Mouse (Mus musculus): ENCODE results near the gene Robo1. TPM values are rescaled to one million over a fixed set of nuclear protein-coding genes. Genes with fewer than 3 reads are reported as not detected.

Gene Robo1
- polyA plus RNA-seq, 1 experiment = 11.6 TPM

- H3K9ac ChIP-seq (ENCODE audit: low read depth, poor library complexity, severe bottlenecking) = no peak overlapping the region
These were observed 685.1 kb downstream of the Robo1 start for GRCm38 (mm10) chr16:72993189-72993588.

DNA sequence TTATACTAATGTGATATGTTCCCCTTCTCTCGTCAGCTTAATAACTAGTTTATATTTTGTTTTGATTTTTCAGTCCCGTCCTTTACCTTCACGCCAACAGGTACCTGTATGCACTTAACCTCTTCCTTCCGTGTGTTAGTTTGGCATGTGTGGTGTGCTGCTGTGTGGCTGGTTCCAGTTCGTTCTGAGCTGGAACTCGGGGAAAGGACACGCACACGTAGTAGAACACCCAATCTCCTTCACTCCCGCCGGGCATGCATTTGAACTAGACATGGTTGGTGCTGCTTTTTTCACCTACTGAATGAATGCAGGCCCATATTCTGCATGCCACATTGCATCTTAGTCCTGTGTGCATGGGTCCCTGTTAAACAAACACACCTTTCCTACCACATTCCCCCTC lies 685.5 kb downstream of the Robo1 start:
- TF ChIP-seq CTCF (IDR thresholded peaks at IDR 0.05; ENCODE audit: low read depth, low read length) = no peak
- no peak for TF ChIP-seq POLR2A (IDR thresholded peaks at IDR 0.05; ENCODE audit: insufficient read depth, low read length)
- no peak for TF ChIP-seq EP300 (IDR thresholded peaks at IDR 0.05; ENCODE audit: insufficient read depth, low read depth, low read length)
- H3K4me3 ChIP-seq (ENCODE audit: low read depth, low read length) = no peak overlapping the region
- H3K4me1 ChIP-seq (ENCODE audit: control insufficient read depth, insufficient read depth, low read length) = no peaks in the 10 kb centered on the region
- H3K9me3 ChIP-seq (replicated peaks; ENCODE audit: control insufficient read depth, insufficient read depth, low read length, poor library complexity, severe bottlenecking) = no peaks in the 10 kb centered on the region
- no peak overlapping the region for H3K9ac ChIP-seq (ENCODE audit: low read depth, poor library complexity, severe bottlenecking)
- H3K27me3 ChIP-seq (ENCODE audit: control insufficient read depth, insufficient read depth, low read length, poor library complexity, severe bottlenecking) = no peaks in the 10 kb centered on the region
- no peaks in the 10 kb centered on the region for H3K36me3 ChIP-seq (ENCODE audit: control insufficient read depth, insufficient read depth, low read length, poor library complexity, severe bottlenecking)
- no peak overlapping the region for H3K27ac ChIP-seq (ENCODE audit: insufficient read depth, low read length)

More at GRCm38 (mm10) chr16:72993189-72993588, 685.1 kb downstream of the Robo1 start:
- Histone ChIP-seq H3K4me3 (ENCODE audit: low read depth, low read length) (no peak overlapping the region), H3K27ac (ENCODE audit: insufficient read depth, low read length) (no peak overlapping the region), H3K36me3 (ENCODE audit: control insufficient read depth, insufficient read depth, low read length, poor library complexity, severe bottlenecking) (no peaks in the 10 kb centered on the region), H3K9me3 (replicated peaks; ENCODE audit: control insufficient read depth, insufficient read depth, low read length, poor library complexity, severe bottlenecking) (no peaks in the 10 kb centered on the region), H3K27me3 (ENCODE audit: control insufficient read depth, insufficient read depth, low read length, poor library complexity, severe bottlenecking) (no peaks in the 10 kb centered on the region), H3K4me1 (ENCODE audit: control insufficient read depth, insufficient read depth, low read length) (no peaks in the 10 kb centered on the region)
- TF ChIP-seq EP300 (IDR thresholded peaks at IDR 0.05; ENCODE audit: insufficient read depth, low read depth, low read length) = no peak
- no peak for TF ChIP-seq CTCF (IDR thresholded peaks at IDR 0.05; ENCODE audit: low read depth, low read length)
- no peak for TF ChIP-seq POLR2A (IDR thresholded peaks at IDR 0.05; ENCODE audit: insufficient read depth, low read length)

- H3K4me3 ChIP-seq (ENCODE audit: low read depth, low read length) = no peak overlapping the region
- H3K36me3 ChIP-seq (ENCODE audit: control insufficient read depth, insufficient read depth, low read length, poor library complexity, severe bottlenecking) = no peaks in the 10 kb centered on the region
- H3K9me3 ChIP-seq (replicated peaks; ENCODE audit: control insufficient read depth, insufficient read depth, low read length, poor library complexity, severe bottlenecking) = no peaks in the 10 kb centered on the region
- H3K27ac ChIP-seq (ENCODE audit: insufficient read depth, low read length) = no peak overlapping the region
- H3K27me3 ChIP-seq (ENCODE audit: control insufficient read depth, insufficient read depth, low read length, poor library complexity, severe bottlenecking) = no peaks in the 10 kb centered on the region
- H3K9ac ChIP-seq (ENCODE audit: low read depth, poor library complexity, severe bottlenecking) = no peak overlapping the region
- H3K4me1 ChIP-seq (ENCODE audit: control insufficient read depth, insufficient read depth, low read length) = no peaks in the 10 kb centered on the region
- TF ChIP-seq CTCF (IDR thresholded peaks at IDR 0.05; ENCODE audit: low read depth, low read length) = no peak
These were observed 687.3 kb downstream of the Robo1 start for GRCm38 (mm10) chr16:72995251-72995954.

GRCm38 (mm10) chr16:72995955-72996535 lies 687.9 kb downstream of the Robo1 start:
- no peak for TF ChIP-seq POLR2A (IDR thresholded peaks at IDR 0.05; ENCODE audit: insufficient read depth, low read length)
- no peak for TF ChIP-seq EP300 (IDR thresholded peaks at IDR 0.05; ENCODE audit: insufficient read depth, low read depth, low read length)
- no peak for TF ChIP-seq CTCF (IDR thresholded peaks at IDR 0.05; ENCODE audit: low read depth, low read length)
- Histone ChIP-seq H3K27me3 (ENCODE audit: control insufficient read depth, insufficient read depth, low read length, poor library complexity, severe bottlenecking) (no peaks in the 10 kb centered on the region), H3K9me3 (replicated peaks; ENCODE audit: control insufficient read depth, insufficient read depth, low read length, poor library complexity, severe bottlenecking) (no peaks in the 10 kb centered on the region), H3K4me1 (ENCODE audit: control insufficient read depth, insufficient read depth, low read length) (no peaks in the 10 kb centered on the region), H3K27ac (ENCODE audit: insufficient read depth, low read length) (no peak overlapping the region), H3K9ac (ENCODE audit: low read depth, poor library complexity, severe bottlenecking) (no peak overlapping the region), H3K4me3 (ENCODE audit: low read depth, low read length) (no peak overlapping the region), H3K36me3 (ENCODE audit: control insufficient read depth, insufficient read depth, low read length, poor library complexity, severe bottlenecking) (no peaks in the 10 kb centered on the region)

DNA sequence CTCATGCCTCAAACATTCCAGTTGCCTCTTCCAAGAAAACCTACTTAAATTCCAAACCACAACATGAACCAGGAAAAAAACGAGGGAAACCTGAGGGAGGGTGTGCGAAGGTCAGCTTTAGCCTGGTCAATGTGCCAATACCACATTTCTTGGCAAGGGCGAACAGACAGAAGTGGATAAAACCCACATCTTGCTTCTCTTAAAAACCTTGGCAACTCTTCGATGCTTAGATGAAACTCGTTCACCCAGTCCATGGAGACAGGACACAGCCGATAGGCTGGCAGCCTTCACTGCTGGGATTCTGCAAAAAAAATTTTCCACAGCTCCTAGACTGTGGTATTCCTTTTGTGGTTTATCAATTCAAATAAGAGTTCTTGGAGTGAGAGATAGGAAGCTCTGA lies 690.6 kb downstream of the Robo1 start:
- no peak for TF ChIP-seq POLR2A (IDR thresholded peaks at IDR 0.05; ENCODE audit: insufficient read depth, low read length)
- no peak for TF ChIP-seq CTCF (IDR thresholded peaks at IDR 0.05; ENCODE audit: low read depth, low read length)
- TF ChIP-seq EP300 (IDR thresholded peaks at IDR 0.05; ENCODE audit: insufficient read depth, low read depth, low read length) = no peak
- no peaks in the 10 kb centered on the region for H3K9me3 ChIP-seq (replicated peaks; ENCODE audit: control insufficient read depth, insufficient read depth, low read length, poor library complexity, severe bottlenecking)
- no peaks in the 10 kb centered on the region for H3K36me3 ChIP-seq (ENCODE audit: control insufficient read depth, insufficient read depth, low read length, poor library complexity, severe bottlenecking)
- no peak overlapping the region for H3K4me3 ChIP-seq (ENCODE audit: low read depth, low read length)
- H3K27ac ChIP-seq (ENCODE audit: insufficient read depth, low read length) = no peak overlapping the region
- H3K4me1 ChIP-seq (ENCODE audit: control insufficient read depth, insufficient read depth, low read length) = no peaks in the 10 kb centered on the region
- H3K9ac ChIP-seq (ENCODE audit: low read depth, poor library complexity, severe bottlenecking) = no peak overlapping the region
- H3K27me3 ChIP-seq (ENCODE audit: control insufficient read depth, insufficient read depth, low read length, poor library complexity, severe bottlenecking) = no peaks in the 10 kb centered on the region

DNA sequence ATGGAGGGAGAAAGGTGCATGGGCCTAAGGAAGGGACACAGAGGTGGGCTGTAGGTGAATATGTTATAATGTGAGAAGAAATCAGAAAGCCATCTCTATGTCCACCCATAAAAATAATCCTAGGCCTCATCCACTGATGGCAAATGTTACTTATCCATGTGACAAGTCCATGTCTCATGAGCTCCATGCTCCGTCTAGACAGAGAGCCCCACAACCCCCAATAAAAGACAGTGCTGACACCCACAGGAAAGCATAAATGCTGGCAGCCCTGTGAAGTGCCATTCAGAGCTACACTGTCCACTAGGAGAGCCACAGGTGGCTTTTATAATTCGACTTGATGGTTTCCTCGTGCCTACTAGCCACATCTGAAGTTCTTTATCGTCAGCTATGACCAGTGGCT lies 694.6 kb downstream of the Robo1 start:
- Histone ChIP-seq H3K27me3 (ENCODE audit: control insufficient read depth, insufficient read depth, low read length, poor library complexity, severe bottlenecking) (no peaks in the 10 kb centered on the region), H3K4me3 (ENCODE audit: low read depth, low read length) (no peak overlapping the region), H3K36me3 (ENCODE audit: control insufficient read depth, insufficient read depth, low read length, poor library complexity, severe bottlenecking) (no peaks in the 10 kb centered on the region), H3K9me3 (replicated peaks; ENCODE audit: control insufficient read depth, insufficient read depth, low read length, poor library complexity, severe bottlenecking) (no peaks in the 10 kb centered on the region), H3K27ac (ENCODE audit: insufficient read depth, low read length) (no peak overlapping the region), H3K9ac (ENCODE audit: low read depth, poor library complexity, severe bottlenecking) (no peak overlapping the region), H3K4me1 (ENCODE audit: control insufficient read depth, insufficient read depth, low read length) (no peaks in the 10 kb centered on the region)
- TF ChIP-seq POLR2A (IDR thresholded peaks at IDR 0.05; ENCODE audit: insufficient read depth, low read length) (no peak), CTCF (IDR thresholded peaks at IDR 0.05; ENCODE audit: low read depth, low read length) (no peak), EP300 (IDR thresholded peaks at IDR 0.05; ENCODE audit: insufficient read depth, low read depth, low read length) (no peak)
